Mouse (Mus musculus): ENCODE measurements around the gene Pla1a. TPM values are rescaled to one million over a fixed set of nuclear protein-coding genes. Genes with fewer than 3 reads are reported as not detected.

The Pla1a gene
- polyA plus RNA-seq, 1 experiment from 2014 or later, result 0.38 TPM

DNA sequence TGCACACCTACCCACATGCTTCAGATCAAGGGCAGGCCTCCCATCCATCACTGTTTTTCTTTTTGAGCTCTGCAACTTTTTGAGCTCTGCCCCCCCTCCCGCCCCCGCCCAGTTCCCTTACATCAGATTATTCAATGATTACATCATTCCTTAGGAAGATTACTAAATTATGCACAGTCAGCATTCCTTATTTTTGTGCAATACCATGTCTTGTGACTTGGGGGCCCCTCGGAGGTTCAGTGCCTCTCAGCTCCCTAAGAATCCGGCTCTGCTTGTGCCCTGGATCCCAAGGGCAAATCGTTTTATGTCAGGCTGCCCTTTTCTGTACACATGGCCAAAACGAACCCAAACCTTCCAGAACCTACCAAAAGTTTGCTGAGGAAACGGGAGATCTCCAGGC is 18.0 kb downstream of the Pla1a start:
- H3K9ac ChIP-seq (replicated peaks; ENCODE audit: low read depth, low read length), result no peak overlapping the region
- no peaks in the 10 kb centered on the region for H3K27me3 ChIP-seq (replicated peaks; ENCODE audit: control insufficient read depth, insufficient read depth, low read length)
- no peaks in the 10 kb centered on the region for H3K9me3 ChIP-seq (ENCODE audit: control insufficient read depth, low read length)
- H3K4me1 ChIP-seq (replicated peaks; ENCODE audit: control insufficient read depth, insufficient read depth, low read length), result no peaks in the 10 kb centered on the region
- WGBS, result 78% methylated on average over 7 of the region's 7 CpGs
- no peak overlapping the region for H3K27ac ChIP-seq (ENCODE audit: low read length)
- no peak overlapping the region for H3K4me2 ChIP-seq (ENCODE audit: low read length)
- ATAC-seq, result no peak
- no peaks in the 10 kb centered on the region for H3K36me3 ChIP-seq (ENCODE audit: control insufficient read depth, insufficient read depth)
- H3K4me3 ChIP-seq (replicated peaks; ENCODE audit: low read length), result no peak overlapping the region

- Histone ChIP-seq H3K4me3 (replicated peaks; ENCODE audit: low read length) (no peak overlapping the region), H3K36me3 (ENCODE audit: control insufficient read depth, insufficient read depth) (no peaks in the 10 kb centered on the region), H3K9me3 (ENCODE audit: control insufficient read depth, low read length) (no peaks in the 10 kb centered on the region), H3K27me3 (replicated peaks; ENCODE audit: control insufficient read depth, insufficient read depth, low read length) (no peaks in the 10 kb centered on the region), H3K4me1 (replicated peaks; ENCODE audit: control insufficient read depth, insufficient read depth, low read length) (no peaks in the 10 kb centered on the region), H3K9ac (replicated peaks; ENCODE audit: low read depth, low read length) (no peak overlapping the region), H3K4me2 (ENCODE audit: low read length) (no peak overlapping the region), H3K27ac (ENCODE audit: low read length) (no peak overlapping the region)
- WGBS, result 93% methylated on average over 8 of the region's 8 CpGs
- no peak for ATAC-seq
Observed at GRCm38 (mm10) chr16:38408416-38408815, 24.5 kb downstream of the Pla1a start.

DNA sequence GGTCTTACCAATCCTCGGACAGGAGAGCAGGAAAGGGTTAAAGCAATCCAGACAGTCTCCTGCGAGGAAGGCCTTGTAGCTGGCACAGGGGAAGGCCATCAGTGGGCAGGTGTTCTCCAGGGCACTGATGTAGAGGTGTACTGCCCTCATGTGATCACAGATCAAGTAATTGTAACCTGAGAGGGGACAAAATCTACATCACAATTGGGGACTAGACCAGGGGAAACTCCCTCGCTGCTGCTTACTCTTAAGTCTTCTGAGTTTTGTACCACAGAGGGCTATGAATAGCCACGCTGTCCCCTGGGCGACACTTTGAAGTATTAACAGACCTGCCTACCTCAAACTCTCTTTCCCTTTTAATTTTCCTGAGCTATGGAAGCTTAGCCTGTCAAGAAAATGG is 25.4 kb downstream of the Pla1a start:
- Histone ChIP-seq H3K4me1 (replicated peaks; ENCODE audit: control insufficient read depth, insufficient read depth, low read length) (no peaks in the 10 kb centered on the region), H3K27me3 (replicated peaks; ENCODE audit: control insufficient read depth, insufficient read depth, low read length) (no peaks in the 10 kb centered on the region), H3K9ac (replicated peaks; ENCODE audit: low read depth, low read length) (no peak overlapping the region), H3K27ac (ENCODE audit: low read length) (no peak overlapping the region), H3K4me2 (ENCODE audit: low read length) (no peak overlapping the region), H3K36me3 (ENCODE audit: control insufficient read depth, insufficient read depth) (no peaks in the 10 kb centered on the region), H3K4me3 (replicated peaks; ENCODE audit: low read length) (no peak overlapping the region), H3K9me3 (ENCODE audit: control insufficient read depth, low read length) (no peaks in the 10 kb centered on the region)
- 36% methylated on average over 5 of the region's 5 CpGs for WGBS
- no peak for ATAC-seq

DNA sequence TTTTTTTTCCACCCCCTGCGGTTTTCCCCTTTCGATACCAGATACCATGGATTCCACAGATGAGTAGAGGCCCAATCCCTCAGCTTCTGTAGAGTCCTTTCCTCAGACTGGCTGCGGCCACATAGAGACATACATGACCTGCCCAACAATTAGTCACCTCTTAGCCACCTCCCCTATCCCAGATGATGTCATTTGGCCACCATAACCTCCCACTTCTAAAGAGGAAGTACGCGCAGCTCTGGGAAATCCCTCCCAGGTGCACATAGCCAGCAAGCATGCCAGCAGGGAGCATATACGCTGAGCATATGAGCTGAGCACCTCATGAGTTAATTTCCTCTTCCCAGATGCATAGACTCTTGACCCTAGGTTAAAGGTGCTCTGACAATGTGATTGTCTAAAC is 26.2 kb downstream of the Pla1a start:
- H3K36me3 ChIP-seq (ENCODE audit: control insufficient read depth, insufficient read depth), result no peaks in the 10 kb centered on the region
- no peaks in the 10 kb centered on the region for H3K4me1 ChIP-seq (replicated peaks; ENCODE audit: control insufficient read depth, insufficient read depth, low read length)
- H3K4me3 ChIP-seq (replicated peaks; ENCODE audit: low read length), result no peak overlapping the region
- no peak overlapping the region for H3K4me2 ChIP-seq (ENCODE audit: low read length)
- no peaks in the 10 kb centered on the region for H3K27me3 ChIP-seq (replicated peaks; ENCODE audit: control insufficient read depth, insufficient read depth, low read length)
- WGBS, result 88% methylated on average over 6 of the region's 6 CpGs
- no peak overlapping the region for H3K27ac ChIP-seq (ENCODE audit: low read length)
- no peak overlapping the region for H3K9ac ChIP-seq (replicated peaks; ENCODE audit: low read depth, low read length)
- ATAC-seq, result no peak
- H3K9me3 ChIP-seq (ENCODE audit: control insufficient read depth, low read length), result no peaks in the 10 kb centered on the region

DNA sequence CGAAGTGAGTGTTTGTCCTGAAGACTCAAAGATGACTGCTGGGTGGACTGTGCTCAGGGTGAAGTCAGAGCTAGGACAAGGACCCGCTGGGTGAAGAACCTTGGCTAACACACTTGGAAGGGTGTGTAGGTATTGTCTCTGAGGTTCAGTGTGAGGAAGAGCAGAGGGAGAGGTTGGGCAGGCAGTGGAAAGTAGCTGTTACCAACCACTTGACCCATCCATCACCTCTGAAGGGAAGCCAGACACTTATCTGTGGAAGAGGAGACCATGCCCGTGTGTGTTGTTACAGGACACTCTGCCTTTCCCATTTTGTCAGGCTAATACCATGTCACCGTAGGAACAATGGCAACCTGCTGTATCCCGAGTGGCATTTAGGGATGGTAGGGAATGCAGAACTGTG is 26.7 kb downstream of the Pla1a start:
- Histone ChIP-seq H3K27ac (ENCODE audit: low read length) (no peak overlapping the region), H3K4me3 (replicated peaks; ENCODE audit: low read length) (no peak overlapping the region), H3K9me3 (ENCODE audit: control insufficient read depth, low read length) (no peaks in the 10 kb centered on the region), H3K36me3 (ENCODE audit: control insufficient read depth, insufficient read depth) (no peaks in the 10 kb centered on the region), H3K27me3 (replicated peaks; ENCODE audit: control insufficient read depth, insufficient read depth, low read length) (no peaks in the 10 kb centered on the region), H3K9ac (replicated peaks; ENCODE audit: low read depth, low read length) (no peak overlapping the region), H3K4me1 (replicated peaks; ENCODE audit: control insufficient read depth, insufficient read depth, low read length) (no peaks in the 10 kb centered on the region), H3K4me2 (ENCODE audit: low read length) (no peak overlapping the region)
- WGBS, result 87% methylated on average over 5 of the region's 5 CpGs
- ATAC-seq, result no peak

- Histone ChIP-seq H3K4me1 (replicated peaks; ENCODE audit: control insufficient read depth, insufficient read depth, low read length) (peaks cover 14% of the 10 kb centered on the region), H3K9ac (replicated peaks; ENCODE audit: low read depth, low read length) (no peak overlapping the region), H3K27ac (ENCODE audit: low read length) (no peak overlapping the region), H3K36me3 (ENCODE audit: control insufficient read depth, insufficient read depth) (no peaks in the 10 kb centered on the region), H3K4me3 (replicated peaks; ENCODE audit: low read length) (no peak overlapping the region), H3K27me3 (replicated peaks; ENCODE audit: control insufficient read depth, insufficient read depth, low read length) (no peaks in the 10 kb centered on the region), H3K4me2 (ENCODE audit: low read length) (no peak overlapping the region), H3K9me3 (ENCODE audit: control insufficient read depth, low read length) (no peaks in the 10 kb centered on the region)
- ATAC-seq, result no peak
- WGBS, result 94% methylated on average over 7 of the region's 7 CpGs
Observed at GRCm38 (mm10) chr16:38403639-38404038, 29.3 kb downstream of the Pla1a start.

DNA sequence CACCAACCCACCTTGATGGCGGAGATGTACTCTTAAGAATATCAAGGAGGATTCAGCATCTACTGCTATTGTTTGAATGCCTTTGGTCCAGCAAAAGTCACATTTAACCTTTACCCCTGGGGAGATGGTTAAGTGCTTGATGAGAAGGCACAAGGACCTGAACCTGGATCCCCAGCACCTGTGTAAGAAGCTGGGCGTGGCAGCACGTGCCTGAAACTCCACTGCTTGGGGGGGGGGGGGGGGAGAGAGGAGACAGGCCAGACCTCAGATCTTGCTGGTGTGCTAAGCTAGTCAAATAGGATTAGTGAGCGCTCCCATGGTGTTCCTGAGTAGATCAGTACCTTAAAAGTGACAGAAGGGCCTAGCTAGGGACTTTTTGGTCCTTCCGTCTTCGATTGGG is 31.5 kb downstream of the Pla1a start:
- 78% methylated on average over 6 of the region's 6 CpGs for WGBS
- no peaks in the 10 kb centered on the region for H3K9me3 ChIP-seq (ENCODE audit: control insufficient read depth, low read length)

GRCm38 (mm10) chr16:38400311-38400960 is 32.5 kb downstream of the Pla1a start:
- peak overlapping the region; percentile 60 for H3K4me2 ChIP-seq (ENCODE audit: low read length)
- no peaks in the 10 kb centered on the region for H3K36me3 ChIP-seq (ENCODE audit: control insufficient read depth, insufficient read depth)
- H3K27me3 ChIP-seq (replicated peaks; ENCODE audit: control insufficient read depth, insufficient read depth, low read length), result no peaks in the 10 kb centered on the region
- no peak overlapping the region; the same call in 1 of the 2 replicates for H3K27ac ChIP-seq (ENCODE audit: low read length)
- 78% methylated on average over 9 of the region's 9 CpGs for WGBS
- no peaks in the 10 kb centered on the region for H3K9me3 ChIP-seq (ENCODE audit: control insufficient read depth, low read length)
- H3K9ac ChIP-seq (replicated peaks; ENCODE audit: low read depth, low read length), result peak overlapping the region; percentile 49
- H3K4me1 ChIP-seq (replicated peaks; ENCODE audit: control insufficient read depth, insufficient read depth, low read length), result peaks cover 14% of the 10 kb centered on the region
- ATAC-seq, result peak; percentile 29; the same call in 1 of the 2 replicates
- H3K4me3 ChIP-seq (replicated peaks; ENCODE audit: low read length), result peak overlapping the region; percentile 43

More for the DNA sequence above, 31.5 kb downstream of the Pla1a start:
- H3K9ac ChIP-seq (replicated peaks; ENCODE audit: low read depth, low read length), result no peak overlapping the region
- peaks cover 14% of the 10 kb centered on the region for H3K4me1 ChIP-seq (replicated peaks; ENCODE audit: control insufficient read depth, insufficient read depth, low read length)
- H3K27ac ChIP-seq (ENCODE audit: low read length), result no peak overlapping the region
- no peak overlapping the region for H3K4me3 ChIP-seq (replicated peaks; ENCODE audit: low read length)
- no peak overlapping the region for H3K4me2 ChIP-seq (ENCODE audit: low read length)
- no peak for ATAC-seq
- H3K27me3 ChIP-seq (replicated peaks; ENCODE audit: control insufficient read depth, insufficient read depth, low read length), result no peaks in the 10 kb centered on the region
- H3K36me3 ChIP-seq (ENCODE audit: control insufficient read depth, insufficient read depth), result no peaks in the 10 kb centered on the region

DNA sequence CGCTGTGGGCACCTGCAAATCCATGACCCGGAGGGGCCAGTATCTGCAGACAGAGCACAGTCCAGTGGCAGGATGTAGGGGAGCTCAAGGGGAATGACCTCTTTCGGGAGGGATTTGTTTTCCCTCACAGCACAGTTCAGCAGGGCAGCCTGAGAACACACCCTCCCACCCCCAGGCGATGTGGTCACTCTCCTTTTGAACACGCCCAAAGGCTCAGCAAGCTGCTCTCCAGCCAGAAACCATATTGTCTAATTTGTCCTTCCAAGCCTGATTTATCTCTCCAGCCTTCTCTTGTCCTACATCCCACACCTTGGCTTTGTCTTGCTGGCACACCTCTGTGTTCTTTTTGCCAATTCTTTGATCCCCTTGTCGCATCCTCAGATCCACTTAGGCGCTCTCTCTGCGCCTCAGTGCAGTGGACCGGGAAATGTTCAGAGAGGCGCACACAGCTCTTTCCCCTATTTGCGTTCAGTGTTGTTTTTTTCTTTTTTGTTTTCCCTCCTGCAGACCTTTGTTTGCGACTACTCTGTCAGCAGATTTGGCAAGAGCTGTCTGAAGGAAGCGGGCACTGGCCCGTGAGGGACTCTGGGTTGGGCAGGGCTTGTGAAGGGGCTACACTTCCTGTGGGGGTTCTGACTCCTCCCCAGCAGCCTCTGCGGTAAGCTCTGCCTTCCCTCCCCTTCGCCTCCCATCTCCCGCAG is 33.3 kb downstream of the Pla1a start:
- WGBS, result 10% methylated on average over 17 of the region's 17 CpGs
- Histone ChIP-seq H3K27ac (ENCODE audit: low read length) (peak overlapping the region; percentile 57), H3K36me3 (ENCODE audit: control insufficient read depth, insufficient read depth) (no peaks in the 10 kb centered on the region), H3K4me3 (replicated peaks; ENCODE audit: low read length) (peak overlapping the region; percentile 43), H3K9me3 (ENCODE audit: control insufficient read depth, low read length) (no peaks in the 10 kb centered on the region), H3K4me1 (replicated peaks; ENCODE audit: control insufficient read depth, insufficient read depth, low read length) (peaks cover 14% of the 10 kb centered on the region), H3K27me3 (replicated peaks; ENCODE audit: control insufficient read depth, insufficient read depth, low read length) (no peaks in the 10 kb centered on the region), H3K9ac (replicated peaks; ENCODE audit: low read depth, low read length) (peak overlapping the region; percentile 49), H3K4me2 (ENCODE audit: low read length) (peak overlapping the region; percentile 60)
- peak; percentile 99 for ATAC-seq

Data from forebrain, embryonic 16.5 days (tissue).